Mouse (Mus musculus) heart, postnatal 0 days (tissue): Measurements from ENCODE around the gene Dync2li1.

Experiments
- CTCF ChIP-seq: IDR thresholded peaks from 2 replicates; pipeline ENCODE4 v1.5.1; 2016; ENCODE audit warnings: antibody characterized with exemption, control low read depth, low read depth
- EP300 ChIP-seq: IDR thresholded peaks from 2 replicates; pipeline ENCODE4 v1.6.1; 2016; ENCODE audit warnings: antibody characterized with exemption, low read depth

GRCm38 (mm10) chr17:84620076-84620475 is 6.2 kb upstream of the Dync2li1 start:
- TF ChIP-seq CTCF (no peak), EP300 (no peak)
